Mouse (Mus musculus) v-Abl transformed pro-B cells (cell line): ENCODE data around the gene Sept9.

ENCODE experiments used
- in situ Hi-C, 2 experiments: fragments of 400-800 bp; cut with MboI; formaldehyde crosslinking; loops; one replicate each; pipeline ENCODE4 v1.15.1; 2025; ENCODE audit not compliant: unreplicated experiment in 2 of 2

Sept9 gene

DNA sequence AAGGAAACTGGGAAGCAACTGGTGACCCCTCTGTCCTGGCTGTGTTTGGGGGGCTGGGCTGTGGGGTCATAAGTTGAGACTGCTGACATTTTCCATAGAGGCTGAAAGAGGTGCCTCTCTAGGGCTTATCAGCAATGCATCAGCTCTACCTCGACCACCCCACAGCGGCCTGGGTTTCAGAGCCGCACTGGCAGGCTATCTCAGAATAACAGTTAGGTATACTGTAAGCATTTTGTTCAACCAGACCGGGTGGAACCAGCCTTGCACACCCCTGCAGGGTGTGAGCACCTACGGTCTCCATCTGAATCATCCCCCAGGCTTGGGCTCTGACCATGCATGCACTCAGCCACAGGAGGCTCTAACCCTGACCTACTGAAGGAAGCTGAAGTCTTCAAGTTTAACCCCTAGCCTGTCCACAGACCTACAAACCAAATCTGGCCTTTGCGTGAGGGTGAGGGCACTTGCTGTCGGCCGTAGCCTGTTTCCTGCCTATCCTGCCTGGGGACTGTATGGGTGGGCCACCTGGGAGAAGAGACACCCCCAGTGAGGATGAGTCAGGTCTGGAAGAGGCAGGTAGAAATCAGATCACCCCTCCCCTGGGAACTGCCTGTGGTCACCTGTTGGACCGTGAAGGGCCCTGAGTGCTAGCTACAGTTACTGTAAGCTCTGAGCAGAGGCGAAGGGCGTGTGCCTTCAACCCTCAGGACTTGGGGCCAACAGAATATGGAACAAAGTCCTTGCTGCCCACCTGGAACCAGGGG is 151.2 kb downstream of the Sept9 start:
- in situ Hi-C loops: loop anchor here in 1 of 2 experiments (25.0 kb wide), 1 partner anchor 463 kb away; no protein-coding TSS in a partner anchor

DNA sequence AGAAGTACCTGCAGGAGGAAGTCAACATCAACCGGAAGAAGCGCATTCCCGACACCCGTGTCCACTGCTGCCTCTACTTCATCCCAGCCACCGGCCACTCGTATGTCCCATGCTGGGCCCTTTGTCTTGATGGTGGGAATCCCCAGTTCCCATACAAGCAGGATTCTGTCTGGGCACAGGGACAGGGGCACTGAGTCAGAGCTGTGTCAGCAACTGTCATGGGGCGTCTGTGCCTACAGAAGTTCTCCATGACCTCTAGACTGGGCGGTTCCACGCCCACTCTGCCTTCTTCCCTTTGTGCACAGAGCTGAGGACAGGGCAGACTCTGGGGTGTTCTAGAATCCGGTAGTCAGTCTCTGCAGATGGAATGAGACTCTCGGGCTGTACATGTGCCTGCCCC is 153.7 kb downstream of the Sept9 start:
- in situ Hi-C loops: loop anchor here in 1 of 2 experiments (25.0 kb wide), 1 partner anchor 466 kb away; no protein-coding TSS in a partner anchor

DNA sequence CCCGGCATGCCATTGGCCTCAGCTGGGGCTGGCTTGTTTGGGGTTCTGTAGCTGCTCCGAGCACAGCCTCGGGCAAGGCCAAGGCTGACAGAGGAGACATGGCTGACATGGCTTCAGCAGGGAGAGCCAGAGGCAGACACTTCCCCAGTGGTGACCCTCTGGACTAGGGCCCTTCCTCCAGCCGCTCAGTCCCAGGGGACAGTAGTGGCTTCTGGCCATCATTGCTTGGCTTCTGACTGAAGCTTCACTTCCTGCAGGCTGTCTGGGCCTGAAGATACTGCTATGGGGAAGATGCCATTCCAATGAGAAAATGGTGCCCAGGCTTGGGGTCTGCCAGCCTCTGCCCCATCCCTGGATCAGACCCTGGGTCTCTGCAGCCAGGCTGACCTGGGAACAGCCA is 154.6 kb downstream of the Sept9 start:
- in situ Hi-C loops: loop anchor here in 1 of 2 experiments (25.0 kb wide), 1 partner anchor 467 kb away; no protein-coding TSS in a partner anchor

DNA sequence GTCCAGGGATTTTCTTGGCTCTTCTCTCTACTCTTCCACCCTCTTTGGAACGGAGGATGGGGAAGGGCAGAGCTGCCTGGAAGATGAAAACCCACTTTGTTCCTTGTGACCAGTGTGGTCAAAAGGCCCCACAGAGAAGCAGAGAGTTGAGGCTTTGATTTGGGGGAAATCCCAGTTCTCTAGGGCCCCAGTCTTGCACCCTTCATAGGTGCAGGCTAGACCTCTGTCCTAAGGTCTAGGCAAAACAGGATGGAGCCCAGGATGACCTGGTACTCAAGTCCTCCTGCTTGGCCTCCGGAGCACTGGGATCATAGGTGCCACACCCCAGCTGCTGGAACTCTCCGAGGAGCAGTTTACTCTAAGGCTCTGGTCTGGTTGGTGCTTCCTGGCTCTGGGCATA is 157.5 kb downstream of the Sept9 start:
- in situ Hi-C loops: loop anchor here (5.0 to 25.0 kb wide), 6 partner anchors 45 to 470 kb away; no protein-coding TSS in a partner anchor

DNA sequence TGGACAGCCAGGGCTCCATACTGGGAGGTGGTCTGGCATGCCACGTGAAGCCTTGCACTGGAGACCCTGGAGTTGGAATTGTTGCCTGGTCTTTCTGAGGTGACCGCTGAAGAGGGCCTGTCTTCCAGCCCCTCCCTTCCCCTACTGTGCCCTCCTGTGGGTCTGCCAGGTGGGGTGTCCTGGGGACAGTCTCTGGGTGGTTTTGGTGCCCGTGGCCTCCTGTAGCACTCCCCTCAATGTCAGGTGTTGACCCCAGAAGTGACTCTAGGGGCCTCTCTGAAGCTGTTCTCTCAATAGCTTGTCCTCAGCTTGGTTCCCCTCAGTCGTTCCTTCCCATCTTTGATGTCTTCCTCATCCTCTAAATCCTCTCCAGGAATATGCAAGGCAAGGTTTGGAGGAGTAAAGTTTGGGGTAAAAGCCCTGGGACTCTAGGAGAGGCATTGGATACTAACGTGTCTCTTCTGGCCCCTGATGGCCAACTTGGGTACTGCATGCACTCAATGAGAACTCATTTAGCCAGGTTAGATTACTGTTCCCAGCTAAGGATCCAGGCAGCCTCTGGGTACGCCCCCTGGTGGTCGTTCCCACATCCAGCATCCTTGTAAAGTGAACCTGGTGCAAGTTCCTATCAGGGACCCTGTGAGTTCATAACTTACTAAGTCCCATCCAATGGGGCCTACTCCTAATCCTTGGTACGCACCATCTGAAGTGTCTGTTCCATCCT is 158.6 kb downstream of the Sept9 start:
- in situ Hi-C loops: loop anchor here (5.0 to 25.0 kb wide), 6 partner anchors 46 to 471 kb away; no protein-coding TSS in a partner anchor

DNA sequence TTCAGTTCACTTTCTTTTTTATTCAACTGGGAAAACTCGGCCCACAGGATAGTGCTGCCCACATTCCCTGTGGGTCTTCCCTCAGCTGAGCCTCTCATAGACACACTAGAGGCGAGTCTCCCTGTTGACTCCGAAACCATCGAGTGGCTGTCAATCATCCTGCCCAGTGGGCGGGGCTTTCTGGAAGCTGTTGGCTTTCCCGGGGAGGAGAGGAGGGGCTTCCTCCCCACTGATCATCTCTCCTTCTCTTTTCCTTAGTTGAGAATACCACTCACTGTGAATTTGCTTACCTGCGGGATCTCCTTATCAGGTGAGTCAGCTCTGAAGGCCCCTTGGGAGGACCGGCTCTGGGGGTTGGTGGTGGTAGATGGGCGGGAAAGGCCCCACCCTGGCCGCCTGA is 159.7 kb downstream of the Sept9 start:
- in situ Hi-C loops: loop anchor here (5.0 to 25.0 kb wide), 6 partner anchors 47 to 472 kb away; no protein-coding TSS in a partner anchor

DNA sequence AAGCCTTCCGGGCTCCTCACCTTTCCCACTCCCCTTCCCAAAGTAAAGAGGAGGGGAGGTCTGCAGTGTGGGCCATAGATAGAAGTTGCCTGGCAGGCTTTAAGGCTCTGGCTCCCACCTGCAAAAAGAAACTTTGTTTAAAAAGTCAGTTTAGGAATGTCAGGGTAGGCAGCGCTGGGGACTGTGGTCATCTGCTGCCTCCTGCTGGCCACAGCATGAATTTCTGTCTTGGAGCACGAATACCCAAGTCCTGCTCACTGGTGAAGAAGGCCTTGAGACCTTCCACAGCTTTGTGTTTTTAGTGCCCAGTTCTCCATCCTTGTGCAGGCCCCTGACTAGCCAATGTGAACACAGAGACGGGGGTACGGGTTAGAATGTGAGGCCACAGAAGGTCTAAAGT is 160.4 kb downstream of the Sept9 start:
- in situ Hi-C loops: loop anchor here (5.0 to 25.0 kb wide), 6 partner anchors 48 to 473 kb away; no protein-coding TSS in a partner anchor

DNA sequence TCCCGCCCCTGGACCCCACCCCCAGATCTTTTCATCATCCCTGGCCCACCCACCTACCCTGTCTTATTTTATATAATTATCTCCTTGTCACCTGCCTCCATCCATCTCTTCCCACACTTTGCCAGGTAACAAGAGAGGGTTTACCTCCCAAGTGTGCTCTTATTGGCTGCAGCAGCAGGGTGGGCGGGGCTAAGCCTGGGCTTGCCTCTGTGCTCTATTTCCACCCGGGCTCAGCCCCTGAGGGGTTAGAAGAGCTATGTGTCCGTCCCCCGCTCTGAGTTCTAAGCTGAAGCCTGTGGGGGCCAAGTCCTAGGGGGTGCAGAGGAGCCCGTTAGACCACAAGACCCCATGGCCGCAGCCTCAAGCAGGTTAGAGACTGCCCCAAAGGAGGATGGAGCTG is 161.1 kb downstream of the Sept9 start:
- in situ Hi-C loops: loop anchor here in 1 of 2 experiments (25.0 kb wide), 1 partner anchor 473 kb away; no protein-coding TSS in a partner anchor

DNA sequence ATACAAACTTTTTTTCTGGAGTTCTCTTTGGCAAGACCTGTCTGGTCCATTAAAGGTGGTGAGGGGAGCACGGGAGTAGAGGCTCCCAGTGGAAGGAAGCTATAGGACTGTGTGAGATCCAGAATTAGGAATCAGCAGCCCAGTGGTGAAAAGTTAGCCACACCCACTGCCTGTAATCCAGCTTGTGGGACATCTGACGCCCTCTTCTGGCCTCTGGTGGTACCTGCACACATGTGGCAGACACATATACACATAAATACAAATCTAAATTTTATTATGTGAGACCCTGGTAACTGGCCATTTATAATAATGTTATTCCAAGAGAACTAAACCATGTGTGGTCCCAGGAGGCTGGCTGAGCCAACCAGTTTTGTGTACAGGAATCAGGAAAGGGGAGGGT is 162.8 kb downstream of the Sept9 start:
- in situ Hi-C loops: loop anchor here in 1 of 2 experiments (25.0 kb wide), 1 partner anchor 475 kb away; no protein-coding TSS in a partner anchor

DNA sequence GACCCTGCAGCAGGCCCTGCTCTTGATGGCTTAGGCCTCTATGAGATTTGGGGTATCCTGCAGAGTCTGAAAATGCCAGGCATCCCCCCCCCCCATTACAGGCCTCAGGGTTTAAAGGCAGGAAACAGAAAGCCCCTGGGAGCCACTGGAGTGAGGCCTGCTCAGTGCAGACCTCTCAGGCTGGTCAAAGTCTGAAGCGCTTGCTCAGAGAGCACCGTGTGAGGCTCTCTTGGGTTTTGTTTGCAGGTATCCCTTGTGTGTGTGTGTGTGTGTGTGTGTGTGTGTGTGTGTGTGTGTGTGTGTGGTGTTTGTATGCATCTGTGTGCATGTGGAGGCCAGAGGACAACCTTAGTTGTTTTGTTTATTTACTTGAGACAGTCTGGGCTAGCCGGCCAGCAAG is 164.5 kb downstream of the Sept9 start:
- in situ Hi-C loops: loop anchor here in 1 of 2 experiments (25.0 kb wide), 1 partner anchor 477 kb away; no protein-coding TSS in a partner anchor

DNA sequence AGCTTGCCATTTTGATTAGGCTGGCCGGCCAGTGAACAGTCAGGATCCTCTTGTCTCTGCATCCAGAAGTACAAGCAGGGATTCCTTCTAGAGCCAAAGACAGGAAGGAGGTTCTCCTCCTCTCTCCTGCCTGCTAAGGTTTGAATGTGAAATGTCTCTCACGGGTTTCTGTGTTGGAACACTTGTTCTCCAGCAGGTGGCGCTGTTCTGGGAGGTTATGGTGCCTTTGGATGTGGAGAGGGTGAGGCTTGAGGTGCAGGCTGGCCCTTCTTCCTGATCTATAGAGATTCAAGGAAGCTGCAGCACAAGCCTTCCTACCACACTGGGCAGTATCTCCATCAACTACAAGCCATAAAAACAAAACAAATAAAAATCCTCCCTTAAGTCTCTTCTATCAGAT is 167.0 kb downstream of the Sept9 start:
- in situ Hi-C loops: loop anchor here in 1 of 2 experiments (25.0 kb wide), 1 partner anchor 479 kb away; no protein-coding TSS in a partner anchor

DNA sequence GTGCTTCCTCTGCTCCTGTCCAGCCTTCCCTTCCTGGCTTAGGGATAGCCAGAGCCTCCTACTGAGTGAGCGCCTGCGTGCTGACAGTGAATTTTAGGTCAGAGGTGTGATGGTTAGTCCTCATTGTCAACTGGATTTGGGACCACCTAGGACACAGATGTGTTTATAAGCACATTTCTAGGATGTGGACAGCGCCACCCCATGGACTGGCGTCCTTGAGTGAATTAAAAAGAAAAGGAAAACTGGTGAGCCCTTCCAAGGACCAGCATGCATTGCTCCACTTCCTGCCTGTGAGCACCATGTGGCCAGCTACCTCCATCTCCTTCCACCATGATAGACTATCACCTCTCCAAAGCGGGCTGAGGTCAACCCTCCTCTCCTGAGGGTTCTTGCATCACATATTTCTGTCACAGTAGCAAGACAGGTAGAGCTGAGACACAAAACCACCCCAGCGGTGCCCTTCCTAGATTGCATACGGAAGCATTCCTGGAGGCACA is 167.4 kb downstream of the Sept9 start:
- in situ Hi-C loops: loop anchor here in 1 of 2 experiments (25.0 kb wide), 1 partner anchor 480 kb away; no protein-coding TSS in a partner anchor

DNA sequence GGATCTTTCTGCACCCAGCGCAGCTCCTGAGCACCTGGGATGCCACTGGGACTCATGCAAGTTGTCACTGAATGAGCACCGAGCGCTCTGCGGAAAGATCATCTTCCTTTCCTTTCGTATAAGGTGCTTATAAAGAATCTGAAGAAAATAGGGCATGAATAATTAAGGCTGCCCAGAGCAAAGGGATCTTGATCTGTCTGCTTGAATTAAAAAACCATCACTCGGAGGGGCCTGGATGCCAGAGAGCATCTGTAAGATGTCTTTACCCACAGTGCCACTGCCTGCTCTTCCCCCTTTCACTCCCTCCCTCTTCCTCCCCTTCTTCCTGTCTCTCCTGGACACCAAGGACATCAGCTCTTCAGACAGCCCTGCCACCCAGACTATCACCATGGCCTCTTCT is 168.5 kb downstream of the Sept9 start:
- in situ Hi-C loops: loop anchor here in 1 of 2 experiments (25.0 kb wide), 1 partner anchor 481 kb away; no protein-coding TSS in a partner anchor

DNA sequence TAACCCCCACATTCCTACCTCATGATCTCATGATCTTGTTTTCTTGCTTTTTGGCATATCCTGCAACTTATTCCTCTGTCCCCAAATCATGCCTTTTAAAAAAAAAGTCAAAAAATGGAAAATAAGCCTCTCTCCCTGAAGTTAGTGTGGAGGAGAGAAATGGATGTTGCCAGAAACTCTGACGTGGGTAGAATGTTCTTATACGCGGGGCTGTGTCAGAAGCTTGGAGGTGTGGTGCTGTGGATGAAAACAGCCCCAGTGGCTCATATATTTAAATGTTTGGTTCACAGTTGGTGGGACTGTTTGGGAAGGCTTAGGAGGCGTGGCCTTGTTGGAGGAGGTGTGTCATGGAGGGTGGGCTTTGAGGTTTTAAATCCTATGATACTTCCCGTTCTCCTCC is 169.9 kb downstream of the Sept9 start:
- in situ Hi-C loops: loop anchor here in 1 of 2 experiments (25.0 kb wide), 1 partner anchor 482 kb away; no protein-coding TSS in a partner anchor

DNA sequence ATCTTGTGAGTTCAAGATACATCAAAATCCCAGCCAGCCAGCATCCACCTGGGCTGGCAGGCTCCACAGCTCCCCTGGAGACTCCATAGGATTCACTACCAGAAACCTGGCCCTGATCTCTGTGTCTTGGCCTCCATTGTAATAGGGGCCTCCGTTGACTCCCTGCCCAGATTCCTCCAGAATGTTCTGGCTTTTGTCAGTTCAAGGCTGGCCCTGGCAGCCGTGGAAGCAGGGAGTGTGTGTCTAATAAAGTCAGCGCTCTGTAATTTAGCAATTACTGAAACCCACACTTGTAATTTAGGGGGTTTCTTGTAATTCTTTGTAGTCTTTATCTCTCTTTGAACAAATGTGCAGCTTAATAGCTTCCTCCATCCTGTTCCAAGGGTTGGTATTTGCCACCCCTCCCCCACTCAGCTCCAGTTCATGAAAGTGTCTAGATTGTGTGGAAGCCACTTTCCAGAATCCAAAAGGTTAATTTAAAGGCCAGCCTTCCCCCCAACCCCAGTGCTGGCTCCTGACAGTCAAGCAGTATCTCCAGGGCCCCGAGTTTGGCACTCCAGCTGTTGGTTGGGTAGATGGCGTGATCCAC is 170.9 kb downstream of the Sept9 start:
- in situ Hi-C loops: loop anchor here (10.0 to 25.0 kb wide), 2 partner anchors 483 to 674 kb away; no protein-coding TSS in a partner anchor

DNA sequence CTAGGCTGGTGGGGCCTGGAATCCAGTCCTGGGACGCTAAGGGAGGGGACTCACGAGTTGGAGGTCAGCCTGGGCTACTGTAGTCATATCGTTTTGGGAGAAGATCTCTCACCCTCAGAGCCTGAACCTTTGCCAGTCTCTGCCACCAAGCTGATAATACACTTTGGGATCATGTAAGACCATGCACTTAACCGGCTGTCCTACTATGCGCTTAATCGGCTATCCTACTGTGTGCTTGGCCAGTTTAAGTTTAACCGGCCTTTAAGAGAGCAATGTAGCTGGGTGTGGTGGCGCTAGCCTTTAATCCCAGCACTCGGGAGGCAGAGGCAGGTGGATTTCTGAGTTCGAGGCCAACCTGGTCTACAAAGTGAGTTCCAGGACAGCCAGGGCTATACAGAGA is 173.1 kb downstream of the Sept9 start:
- in situ Hi-C loops: loop anchor here (10.0 to 25.0 kb wide), 2 partner anchors 485 to 672 kb away; no protein-coding TSS in a partner anchor

DNA sequence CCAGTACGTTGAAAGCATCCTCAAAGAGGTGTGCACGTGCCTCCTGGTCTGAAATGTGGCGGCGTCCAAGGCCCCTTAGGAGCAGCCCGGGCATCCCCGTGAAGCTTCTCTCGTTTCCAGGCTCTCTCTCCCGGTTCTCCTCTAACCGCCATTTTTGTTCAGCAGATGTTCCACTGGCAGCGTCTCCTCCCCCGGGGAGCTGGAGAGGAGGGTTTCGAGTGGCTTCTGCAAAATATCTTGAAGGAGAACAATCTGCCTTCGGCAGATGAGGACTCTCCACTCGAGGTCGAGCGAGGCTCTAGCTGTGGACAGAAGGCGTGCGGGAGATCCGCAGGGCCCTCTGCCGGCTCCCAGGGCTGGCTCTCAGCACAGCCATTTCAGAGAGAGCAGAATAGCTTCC is 173.7 kb downstream of the Sept9 start:
- in situ Hi-C loops: loop anchor here (10.0 to 25.0 kb wide), 2 partner anchors 486 to 672 kb away; no protein-coding TSS in a partner anchor

DNA sequence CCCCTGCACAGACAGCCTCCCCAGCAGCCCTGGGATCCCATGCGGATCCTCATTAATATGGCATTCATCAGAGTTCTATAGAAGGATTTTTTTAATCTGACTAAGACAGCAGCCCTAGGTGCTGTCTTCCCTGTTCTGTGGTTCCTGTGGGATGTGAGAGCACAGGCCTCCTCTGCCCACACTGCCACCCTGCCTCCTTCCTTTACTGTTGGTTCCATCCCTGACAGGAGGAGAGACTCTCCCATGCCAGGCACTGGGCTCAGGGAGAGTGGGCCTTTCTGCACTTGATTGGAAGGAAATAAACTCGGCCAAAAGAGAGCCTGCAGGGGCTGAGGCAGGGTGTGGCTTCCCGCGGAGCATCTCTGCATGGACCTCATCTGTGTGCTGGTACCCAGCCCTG is 174.4 kb downstream of the Sept9 start:
- in situ Hi-C loops: loop anchor here (10.0 to 25.0 kb wide), 2 partner anchors 487 to 671 kb away; no protein-coding TSS in a partner anchor

DNA sequence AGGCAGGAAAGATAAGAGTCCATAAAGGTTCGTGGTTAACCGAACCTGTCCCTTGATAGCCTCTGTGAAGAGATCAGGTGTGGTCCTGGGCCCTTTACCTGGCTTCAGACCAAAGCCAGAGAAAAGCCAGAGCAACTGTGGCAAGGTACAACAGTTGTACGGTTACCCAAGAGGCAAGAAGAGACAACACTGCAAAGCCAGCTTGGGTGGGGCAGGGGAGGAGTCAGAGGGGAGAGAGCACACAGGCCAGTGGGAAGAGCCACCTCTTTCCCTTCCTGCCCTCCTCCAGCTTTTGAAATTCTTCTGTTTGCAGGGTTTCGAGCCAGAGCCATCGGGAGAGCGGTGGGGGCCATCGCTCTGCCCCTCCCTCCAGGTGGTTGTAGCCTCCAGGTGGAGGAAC is 174.8 kb downstream of the Sept9 start:
- in situ Hi-C loops: loop anchor here (10.0 to 25.0 kb wide), 2 partner anchors 487 to 671 kb away; no protein-coding TSS in a partner anchor

DNA sequence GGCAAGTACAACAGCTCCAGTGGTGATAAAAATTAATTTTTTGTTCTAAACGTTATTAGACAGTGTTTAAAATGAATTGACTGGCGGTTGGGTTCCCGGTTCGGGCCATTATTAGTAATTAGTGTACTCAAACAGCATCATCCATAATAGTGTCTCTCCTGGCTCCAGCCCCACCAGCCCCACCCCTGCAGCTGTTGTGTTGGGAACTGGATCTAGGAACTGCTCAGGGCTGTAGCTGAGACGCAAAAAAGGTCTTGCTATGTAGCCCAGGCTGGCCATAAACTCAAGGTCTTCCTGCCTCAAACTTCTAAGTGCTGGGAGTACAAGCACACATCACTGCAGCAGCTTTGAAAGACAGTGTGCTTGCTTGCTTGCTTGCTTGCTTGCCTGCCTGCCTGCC is 180.3 kb downstream of the Sept9 start:
- in situ Hi-C loops: loop anchor here (5.0 to 25.0 kb wide), 6 partner anchors 55 to 933 kb away; no protein-coding TSS in a partner anchor
